ENCODE assay signal across 7 mouse cellular contexts in genomic region chr9:101033761-101034447, GRCm38 (mm10). TPM values are rescaled to one million over a fixed set of nuclear protein-coding genes. Genes with fewer than 3 reads are reported as not detected.
A peak's percentile ranks its signal among the peaks of the same experiment; 100 is the strongest.
DNase-seq lines count a peak whose midpoint lies in the region; ATAC-seq lines count a peak whose summit lies in the region.

No protein-coding gene starts in this region.

- H3K9me3 ChIP-seq in lung, embryonic 15.5 days: no peaks in the 10 kb centered on the region
- no peaks in the 10 kb centered on the region for H3K9me3 ChIP-seq in heart, embryonic 16.5 days (replicated peaks; ENCODE audit: control insufficient read depth, low read length)

- H3K4me2 ChIP-seq in lung, embryonic 15.5 days: peak overlapping the region; percentile 68
- peak overlapping the region; percentile 75 for H3K4me2 ChIP-seq in heart, embryonic 16.5 days (ENCODE audit: low read depth, low read length)

- peaks cover 4% of the 10 kb centered on the region; the same call in 1 of the 2 replicates for H3K36me3 ChIP-seq in lung, embryonic 15.5 days
- 0 out of 2 replicates have a peak, but pooled peaks cover 3% of the 10 kb centered on the region for H3K36me3 ChIP-seq in heart, embryonic 16.5 days (ENCODE audit: control insufficient read depth, insufficient read depth)
- H3K36me3 ChIP-seq in macrophage (ENCODE audit: inconsistent target): no peaks in the 10 kb centered on the region

- H3K4me1 ChIP-seq in lung, embryonic 15.5 days: peaks cover 16% of the 10 kb centered on the region
- peaks cover 10% of the 10 kb centered on the region for H3K4me1 ChIP-seq in heart, embryonic 16.5 days (ENCODE audit: control insufficient read depth, insufficient read depth, low read length)

- 3% methylated on average over 14 of the region's 14 CpGs for WGBS in lung, embryonic 15.5 days
- 4% methylated on average over 14 of the region's 14 CpGs for WGBS in heart, embryonic 16.5 days
- 5% methylated on average over 14 of the region's 14 CpGs for WGBS in macrophage (ENCODE audit: missing documents)

- DNase-seq in lung, postnatal 10 days: no peak
- peak; percentile 5 to 17 for DNase-seq in cerebellum, postnatal 36 days
- DNase-seq in urinary bladder, postnatal 4 days (ENCODE audit: low spot score in 2 of 2): no peak

- H3K79me2 ChIP-seq in macrophage (ENCODE audit: inconsistent target): peaks cover 5% of the 10 kb centered on the region; the same call in 1 of the 2 replicates

- peak overlapping the region; percentile 68 for H3K4me3 ChIP-seq in lung, embryonic 15.5 days
- H3K4me3 ChIP-seq in heart, embryonic 16.5 days (ENCODE audit: low read length): peak overlapping the region; percentile 72
- peak overlapping the region; percentile 70 for H3K4me3 ChIP-seq in macrophage (ENCODE audit: inconsistent target)

- H3K27ac ChIP-seq in lung, embryonic 15.5 days: peak overlapping the region; percentile 97
- peak overlapping the region; percentile 93 for H3K27ac ChIP-seq in heart, embryonic 16.5 days (ENCODE audit: low read length)
- peak overlapping the region; percentile 71 for H3K27ac ChIP-seq in macrophage

- peak overlapping the region; percentile 66 for H3K9ac ChIP-seq in lung, embryonic 15.5 days
- H3K9ac ChIP-seq in heart, embryonic 16.5 days (ENCODE audit: low read length): peak overlapping the region; percentile 73

- no peaks in the 10 kb centered on the region for H3K27me3 ChIP-seq in lung, embryonic 15.5 days
- no peaks in the 10 kb centered on the region for H3K27me3 ChIP-seq in heart, embryonic 16.5 days (ENCODE audit: control insufficient read depth, insufficient read depth, low read length)

- ATAC-seq in lung, embryonic 15.5 days (ENCODE audit: borderline replicate concordance, extremely low read depth, low FRiP score, low TSS enrichment): no peak
- ATAC-seq in heart, embryonic 16.5 days (replicated peaks; ENCODE audit: extremely low read depth, insufficient read depth, low FRiP score): no peak
- no peak for ATAC-seq in monocyte, adult 5-6 weeks (replicated peaks; ENCODE audit: insufficient number of reproducible peaks, low FRiP score, low TSS enrichment, poor library complexity, severe bottlenecking)

RNA-seq across cellular contexts. Expression of gene Pccb, which starts 0.8 kb away (rescaled TPM):
- 22.7 and 23.2 TPM in 2 replicates for polyA plus RNA-seq in lung, embryonic 15.5 days (2015; fragmentation: Nextera tagmentation; extraction: Ambion mirVana)
- polyA plus RNA-seq in heart, embryonic 16.5 days (2015; fragmentation: Nextera tagmentation; extraction: Ambion mirVana): 24.9 and 25.2 TPM in 2 replicates
- 10 to 100 TPM in 21 of 26 experiments, 1 to 10 TPM in 5; 2.8 to 55.1 (median 19.9) TPM for total RNA-seq in macrophage (2018; cell fraction: chromatin; rRNA removed)
- 10 to 100 TPM in 23 of 26 experiments, 1 to 10 TPM in 3; 8.1 to 38.1 (median 19.6) TPM for total RNA-seq in macrophage (2018; cell fraction: cytosol; rRNA removed)
- total RNA-seq in macrophage (2018; cell fraction: nucleus; rRNA removed): 10 to 100 TPM in 19 of 26 experiments, 1 to 10 TPM in 7; 5.3 to 32.7 (median 14.4) TPM
- polyA plus RNA-seq in macrophage (2018): 31.6 to 48.9 TPM (median 33.0 TPM) in 3 replicates
- total RNA-seq in monocyte, adult 5-6 weeks (2017): 2.6 to 5.3 TPM (median 3.8 TPM) in 3 replicates

RNA-seq across cellular contexts. Expression of gene Msl2, which starts 40.0 kb away (rescaled TPM):
- polyA plus RNA-seq in lung, embryonic 15.5 days (2015; fragmentation: Nextera tagmentation; extraction: Ambion mirVana): 5.9 and 6.8 TPM in 2 replicates
- polyA plus RNA-seq in heart, embryonic 16.5 days (2015; fragmentation: Nextera tagmentation; extraction: Ambion mirVana): 2.4 and 2.9 TPM in 2 replicates
- 100 to 1,000 TPM in 1 of 26 experiments, 10 to 100 TPM in 25; 34.2 to 108 (median 74.1) TPM for total RNA-seq in macrophage (2018; cell fraction: chromatin; rRNA removed)
- 10 to 100 TPM; 27.0 to 44.1 (median 33.7) TPM for total RNA-seq in macrophage (2018; cell fraction: cytosol; rRNA removed)
- 100 to 1,000 TPM in 1 of 26 experiments, 10 to 100 TPM in 25; 40.5 to 105 (median 65.4) TPM for total RNA-seq in macrophage (2018; cell fraction: nucleus; rRNA removed)
- polyA plus RNA-seq in macrophage (2018): 16.7 to 25.1 TPM (median 19.9 TPM) in 3 replicates
- 52.9 to 75.5 TPM (median 58.3 TPM) in 3 replicates for total RNA-seq in monocyte, adult 5-6 weeks (2017)

Comparison
In these comparisons a context has a peak if more than half of its experiments do, and no peak if none do; other contexts are left out.
1. DNase-seq: peak in cerebellum, postnatal 36 days (2 of 2); none in lung, postnatal 10 days (single experiment) and urinary bladder, postnatal 4 days (0 of 2).
2. Peak in every context shown above with its lines, with median percentiles within 50 percentile points of each other: H3K27ac ChIP-seq and H3K4me3 ChIP-seq.